Mouse (Mus musculus) limb, embryonic 14.5 days (tissue): ENCODE measurements around the gene Prg3. TPM values are rescaled to one million over a fixed set of nuclear protein-coding genes. Genes with fewer than 3 reads are reported as not detected.

Experiments
- ATAC-seq: fragments of 200-750 bp; cut with Nextera tagmentation; 2 replicates; pipeline ENCODE4 v1.8.0; 2017; ENCODE audit warnings: low read depth, moderate number of reproducible peaks, moderate TSS enrichment; ENCODE audit not compliant: low FRiP score
- DNase-seq: peaks from one replicate; pipeline ENCODE4 v3.0.0-alpha.2; 2015; ENCODE audit warnings: low spot score
- H3K27ac ChIP-seq: fragments of 300-500 bp; sonication (generic); replicated peaks from 2 replicates; pipeline ENCODE4 v1.5.1; 2014; ENCODE audit warnings: low read depth, mild to moderate bottlenecking, low read length, moderate library complexity, mixed read lengths
- H3K27me3 ChIP-seq: fragments of 300-500 bp; sonication (generic); 2 replicates; pipeline ENCODE4 v1.6.1; 2014; ENCODE audit warnings: low read length, mixed read lengths; ENCODE audit not compliant: control insufficient read depth, insufficient read depth
- H3K36me3 ChIP-seq: fragments of 300-500 bp; sonication (generic); 2 replicates; pipeline ENCODE4 v1.6.1; 2014; ENCODE audit warnings: mild to moderate bottlenecking, low read length, moderate library complexity, mixed read lengths; ENCODE audit not compliant: control insufficient read depth, insufficient read depth
- H3K4me1 ChIP-seq: fragments of 300-500 bp; sonication (generic); 2 replicates; pipeline ENCODE4 v1.6.1; 2014; ENCODE audit warnings: antibody characterized with exemption, low read length, mixed read lengths; ENCODE audit not compliant: control insufficient read depth, insufficient read depth
- H3K4me2 ChIP-seq: fragments of 300-500 bp; sonication (generic); replicated peaks from 2 replicates; pipeline ENCODE4 v1.6.1; 2014; ENCODE audit warnings: low read depth, mild to moderate bottlenecking, low read length, moderate library complexity; ENCODE audit not compliant: severe bottlenecking
- H3K4me3 ChIP-seq: fragments of 300-500 bp; sonication (generic); replicated peaks from 2 replicates; pipeline ENCODE4 v1.5.1; 2014; ENCODE audit warnings: low read length
- H3K9ac ChIP-seq: fragments of 300-500 bp; sonication (generic); 2 replicates; pipeline ENCODE4 v1.6.1; 2014; ENCODE audit warnings: mild to moderate bottlenecking, low read depth, low read length, moderate library complexity; ENCODE audit not compliant: severe bottlenecking
- H3K9me3 ChIP-seq: fragments of 300-500 bp; sonication (generic); 2 replicates; pipeline ENCODE4 v1.6.1; 2016; ENCODE audit warnings: low read length; ENCODE audit not compliant: control insufficient read depth
- POLR2A ChIP-seq: fragments of 200-500 bp; IDR thresholded peaks from 2 replicates; pipeline ENCODE4 v1.8.0; 2012; ENCODE audit warnings: inconsistent platforms, mild to moderate bottlenecking, moderate library complexity, borderline replicate concordance; ENCODE audit not compliant: insufficient read depth, insufficient read length; ENCODE audit errors: extremely low read depth
- WGBS: fragments of 180-500 bp; shearing (Covaris S2); extraction: QIAGEN DNeasy Blood & Tissue Kit; methylation state at CpG from one replicate; pipeline ENCODE4 v1.1.7; 2014; 5-methylcytosine and 5-hydroxymethylcytosine counted together
- polyA plus RNA-seq, 2 experiments: library from polyadenylated mRNA; depleted of rRNA in 1 of 2; stranded (reverse) in 1 of 2; unstranded in 1 of 2; fragments of >200 nt; fragmentation: Nextera tagmentation in 1 of 2; extraction: Ambion mirVana in 1 of 2; gene quantifications; 2 replicates each; pipeline versions ENCODE4 v1.2.1 to v1.2.3; 2012 to 2014

Prg3 gene
- polyA plus RNA-seq, 2 experiments, result not detected

GRCm38 (mm10) chr2:84952693-84953092 is 35.3 kb upstream of the Prg3 start:
- Histone ChIP-seq H3K9me3 (no peaks in the 10 kb centered on the region), H3K4me2 (no peak overlapping the region), H3K36me3 (peaks cover 67% of the 10 kb centered on the region), H3K27ac (no peak overlapping the region), H3K9ac (no peak overlapping the region), H3K4me3 (no peak overlapping the region), H3K27me3 (no peaks in the 10 kb centered on the region), H3K4me1 (no peaks in the 10 kb centered on the region)
- WGBS, result 90% methylated on average over 4 of the region's 4 CpGs
- no peak for DNase-seq
- ATAC-seq, result no peak
- TF ChIP-seq POLR2A, result no peak

GRCm38 (mm10) chr2:84955435-84955834 is 32.6 kb upstream of the Prg3 start:
- H3K36me3 ChIP-seq, result peaks cover 55% of the 10 kb centered on the region
- TF ChIP-seq POLR2A, result no peak
- DNase-seq (no peak), ATAC-seq (no peak)
- no peak overlapping the region for H3K4me3 ChIP-seq
- no peak overlapping the region for H3K9ac ChIP-seq
- no peak overlapping the region for H3K27ac ChIP-seq
- no peaks in the 10 kb centered on the region for H3K27me3 ChIP-seq
- H3K9me3 ChIP-seq, result no peaks in the 10 kb centered on the region
- H3K4me1 ChIP-seq, result no peaks in the 10 kb centered on the region
- H3K4me2 ChIP-seq, result no peak overlapping the region
- WGBS, result 88% methylated on average over 9 of the region's 9 CpGs

- ATAC-seq (no peak), DNase-seq (peak; percentile 20)
- H3K27me3 ChIP-seq, result no peaks in the 10 kb centered on the region
- 63% methylated on average over 5 of the region's 5 CpGs for WGBS
- H3K27ac ChIP-seq, result no peak overlapping the region
- peaks cover 47% of the 10 kb centered on the region for H3K36me3 ChIP-seq
- no peak overlapping the region for H3K4me2 ChIP-seq
- H3K9ac ChIP-seq, result no peak overlapping the region
- no peak for TF ChIP-seq POLR2A
- H3K9me3 ChIP-seq, result no peaks in the 10 kb centered on the region
- no peak overlapping the region for H3K4me3 ChIP-seq
- no peaks in the 10 kb centered on the region for H3K4me1 ChIP-seq
Observed at GRCm38 (mm10) chr2:84956274-84956673, 31.7 kb upstream of the Prg3 start.

- no peaks in the 10 kb centered on the region for H3K27me3 ChIP-seq
- no peaks in the 10 kb centered on the region for H3K9me3 ChIP-seq
- H3K9ac ChIP-seq, result no peak overlapping the region
- H3K36me3 ChIP-seq, result peaks cover 30% of the 10 kb centered on the region
- no peak overlapping the region for H3K4me2 ChIP-seq
- TF ChIP-seq POLR2A, result no peak
- no peaks in the 10 kb centered on the region for H3K4me1 ChIP-seq
- WGBS, result 87% methylated on average over 11 of the region's 11 CpGs
- DNase-seq (no peak), ATAC-seq (no peak)
- no peak overlapping the region for H3K4me3 ChIP-seq
- H3K27ac ChIP-seq, result no peak overlapping the region
Observed at GRCm38 (mm10) chr2:84958588-84959264, 29.3 kb upstream of the Prg3 start.

- H3K4me3 ChIP-seq, result no peak overlapping the region
- TF ChIP-seq POLR2A, result no peak
- peaks cover 15% of the 10 kb centered on the region for H3K36me3 ChIP-seq
- no peaks in the 10 kb centered on the region for H3K27me3 ChIP-seq
- no peak overlapping the region for H3K27ac ChIP-seq
- peak; percentile 21 for DNase-seq
- WGBS, result 56% methylated on average over 2 of the region's 2 CpGs
- no peaks in the 10 kb centered on the region for H3K4me1 ChIP-seq
- H3K4me2 ChIP-seq, result no peak overlapping the region
- H3K9me3 ChIP-seq, result no peaks in the 10 kb centered on the region
- no peak for ATAC-seq
- no peak overlapping the region for H3K9ac ChIP-seq
Observed at GRCm38 (mm10) chr2:84961300-84961699, 26.7 kb upstream of the Prg3 start.

GRCm38 (mm10) chr2:84961901-84962300 is 26.1 kb upstream of the Prg3 start:
- TF ChIP-seq POLR2A, result no peak
- Histone ChIP-seq H3K9me3 (no peaks in the 10 kb centered on the region), H3K36me3 (peaks cover 9% of the 10 kb centered on the region), H3K27me3 (no peaks in the 10 kb centered on the region), H3K4me2 (no peak overlapping the region), H3K9ac (no peak overlapping the region), H3K27ac (no peak overlapping the region), H3K4me3 (no peak overlapping the region), H3K4me1 (no peaks in the 10 kb centered on the region)
- 80% methylated on average over 3 of the region's 3 CpGs for WGBS
- DNase-seq, result no peak
- no peak for ATAC-seq
